Mouse (Mus musculus): ENCODE measurements around the gene Trim38.

The Trim38 gene

GRCm38 (mm10) chr13:23836630-23837029 is 66.9 kb downstream of the Trim38 start:
- DNase-seq = no peak

GRCm38 (mm10) chr13:23839308-23839707 is 69.6 kb downstream of the Trim38 start, which contains the start of gene Slc17a3:
TSS of gene Slc17a3 (plus strand) at chr13:23839434.
- no peak for DNase-seq

Measured in cerebellum, postnatal 36 days (tissue).